Mouse (Mus musculus) liver (tissue): ENCODE measurements at regions not wholly inside any gene's neighbourhood (a gene's known extent, or its start where the extent isn't known, plus 50 kb on each side); places are given as distances from the start of the nearest gene placed in this dataset.

Experiments used
- DNase-seq: peaks from one replicate; pipeline ENCODE4 v3.0.0-alpha.2; 2020; ENCODE audit warnings: mixed read lengths

DNA sequence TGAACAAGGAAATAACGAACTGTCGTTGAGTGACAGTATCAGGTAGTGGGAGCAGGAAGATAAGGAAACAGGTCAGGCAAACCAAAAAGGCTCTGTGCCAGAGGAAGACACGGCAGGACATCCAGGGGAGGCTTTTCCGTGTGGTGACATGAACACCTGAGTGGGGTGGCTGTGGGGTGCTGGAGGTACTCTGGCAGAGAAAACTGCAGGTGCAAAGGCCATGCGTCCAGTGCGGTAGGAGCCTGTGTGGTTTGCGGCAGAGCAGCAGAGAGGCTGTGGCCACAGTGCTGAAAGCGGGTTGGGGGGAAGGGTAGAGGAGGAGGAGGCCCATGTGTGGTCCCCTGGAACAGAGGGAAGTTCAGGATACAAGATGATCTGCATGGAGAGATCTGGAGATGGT lies 153.3 kb downstream of the Chst1 start:
- no peak for DNase-seq

DNA sequence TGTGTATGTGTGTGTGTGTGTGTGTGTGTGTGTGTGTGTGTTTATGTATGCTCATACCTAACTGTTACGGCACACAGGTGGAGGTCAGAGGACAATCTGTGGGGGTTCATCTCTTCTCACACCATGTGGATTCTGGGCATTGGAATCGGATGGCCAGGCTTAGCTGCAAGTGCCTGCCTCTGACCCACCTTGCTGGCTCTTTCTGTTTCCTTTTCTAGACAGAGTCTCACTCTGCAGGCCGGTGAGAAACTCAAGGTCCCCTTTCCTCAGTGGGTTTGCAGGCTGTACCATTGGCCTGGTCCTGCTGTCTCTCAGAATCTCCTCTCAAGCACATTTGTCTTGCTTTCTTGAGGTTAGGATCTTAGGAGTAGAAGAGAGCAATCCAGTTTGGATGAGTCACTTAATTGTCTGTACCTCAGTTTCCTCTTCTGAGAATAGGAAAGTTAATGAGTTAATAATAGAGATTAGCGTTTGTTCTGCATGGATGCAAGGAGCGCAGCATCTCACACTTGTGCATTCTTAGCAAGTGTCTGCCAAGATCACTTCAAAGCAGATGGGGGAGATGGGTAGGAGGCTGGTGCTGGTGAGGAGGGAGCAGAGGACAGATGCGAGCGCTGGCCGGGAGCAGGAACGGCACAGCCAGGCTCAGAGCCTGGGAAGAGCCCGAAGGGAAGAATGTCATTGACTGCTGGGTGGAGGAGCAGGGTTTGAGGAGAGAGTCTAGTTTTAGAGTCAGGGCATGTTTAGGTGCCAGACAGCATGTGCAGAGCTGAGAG lies 155.2 kb downstream of the Chst1 start:
- no peak for DNase-seq

DNA sequence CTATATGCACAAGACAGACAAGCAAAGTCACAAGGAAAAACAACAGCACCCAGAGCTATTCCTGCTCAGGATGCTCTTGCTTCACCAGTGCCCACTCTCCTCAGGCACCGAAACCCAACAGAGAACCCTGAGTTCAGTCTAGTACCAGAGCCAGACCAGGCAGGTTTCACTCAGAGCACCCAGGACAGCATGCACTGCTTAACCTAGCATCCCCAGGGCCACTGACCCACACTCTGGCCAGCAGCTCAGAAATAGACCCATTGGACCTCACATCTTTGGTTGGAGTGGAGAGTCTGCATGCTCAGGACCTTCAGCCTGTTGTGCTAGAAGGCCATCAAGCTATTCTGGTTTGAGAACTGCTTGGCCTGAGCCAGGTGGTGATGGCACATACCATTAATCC lies 157.0 kb downstream of the Chst1 start:
- DNase-seq: no peak

DNA sequence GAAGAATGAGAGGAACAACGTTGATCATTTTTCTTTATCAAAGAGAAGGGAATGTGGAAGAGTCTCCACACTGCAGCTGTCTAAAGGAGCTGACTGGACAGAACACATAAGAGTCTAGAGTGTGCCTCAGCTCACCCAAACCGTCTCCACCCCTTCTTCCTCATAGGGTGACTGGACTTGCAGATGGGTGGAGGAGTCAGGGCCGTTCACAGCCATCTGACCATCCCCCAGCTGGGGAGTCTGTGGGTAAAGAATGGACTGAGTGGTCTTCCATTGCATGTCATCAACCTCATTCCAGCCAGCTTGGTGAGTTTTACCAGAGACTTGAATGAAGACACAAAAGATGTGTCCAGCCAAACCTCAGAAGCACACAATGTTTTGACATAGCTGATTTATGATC lies 156.1 kb upstream of the Syt13 start:
- DNase-seq: no peak

DNA sequence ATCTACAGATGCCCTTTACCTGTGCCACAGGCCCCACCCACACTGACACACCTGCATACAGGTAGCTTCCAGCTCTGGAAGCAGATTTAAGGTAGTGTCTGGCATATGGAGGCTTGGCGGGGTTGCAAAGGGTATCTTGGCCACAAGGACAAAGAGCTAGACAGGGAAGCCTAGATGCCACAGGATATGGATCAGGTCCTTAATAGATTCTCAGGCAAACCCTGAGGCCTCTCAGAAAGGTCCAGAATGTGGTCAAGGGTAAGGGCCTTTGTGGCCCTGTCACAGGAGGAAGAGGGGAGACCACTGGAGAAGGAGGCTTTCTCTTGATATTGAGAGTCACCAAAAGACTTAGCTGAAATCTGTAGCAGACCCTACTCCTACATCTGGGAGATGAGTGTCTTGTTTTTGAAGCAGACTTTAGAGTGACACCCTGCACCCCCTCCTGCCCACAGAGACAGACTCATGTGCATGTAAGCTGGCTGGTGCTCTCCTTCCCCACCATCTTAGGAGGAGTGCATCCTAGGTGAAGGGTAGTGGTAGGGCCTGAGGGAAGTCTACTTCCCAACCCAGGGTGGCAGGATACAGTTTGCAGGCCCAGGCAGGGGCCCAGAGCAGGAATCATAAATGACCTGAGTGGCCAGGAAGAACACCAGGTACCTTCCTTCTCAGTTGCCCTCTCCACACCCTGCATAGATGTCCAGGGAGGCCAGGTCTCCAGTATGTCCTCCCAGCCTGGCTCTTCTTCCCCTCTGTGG lies 150.8 kb upstream of the Syt13 start:
- no peak for DNase-seq

DNA sequence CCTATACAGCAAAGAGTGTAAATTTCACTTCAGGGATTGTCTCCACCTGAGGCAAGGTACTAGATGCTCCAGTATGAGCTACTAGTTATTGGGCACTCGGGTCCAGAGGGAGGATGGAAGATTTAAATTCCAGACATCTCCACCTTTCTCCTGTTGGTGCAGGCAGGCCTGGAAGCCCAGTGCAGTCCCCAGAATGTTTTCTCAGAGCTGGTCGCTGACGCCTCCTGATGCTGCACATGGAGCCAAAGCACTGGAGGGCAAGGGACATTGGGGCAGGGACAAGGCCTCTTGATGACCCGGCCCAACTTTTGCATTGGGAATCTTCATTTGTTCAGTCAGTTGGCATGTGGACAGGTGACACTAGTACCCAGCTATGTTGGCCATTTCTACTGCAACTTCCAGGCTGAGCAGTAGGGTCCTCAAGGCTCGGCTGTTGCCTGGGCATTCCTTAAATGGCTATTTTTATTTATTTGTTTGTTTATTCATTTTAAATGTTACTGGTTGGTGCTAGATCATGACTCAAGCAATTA lies 147.4 kb upstream of the Syt13 start:
- no peak for DNase-seq

DNA sequence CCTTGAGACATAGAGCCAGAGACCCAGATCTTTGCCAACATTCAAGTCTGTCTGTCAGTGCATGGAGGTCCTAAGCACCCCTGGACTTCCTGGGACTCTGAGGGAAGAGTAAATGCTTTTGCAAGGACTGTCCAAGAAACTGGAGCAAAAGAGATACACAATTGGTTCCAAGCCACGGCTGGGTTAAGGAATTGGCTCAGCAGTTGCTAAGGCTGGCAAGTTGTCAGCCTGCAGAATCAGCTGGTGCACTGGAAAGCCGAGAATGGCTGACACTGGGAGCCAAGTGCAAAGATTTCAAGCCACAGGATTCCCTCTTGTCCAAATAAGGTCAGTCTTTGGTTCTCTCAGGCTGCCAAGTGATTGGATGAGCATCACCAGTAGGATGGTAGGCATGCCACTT lies 146.8 kb upstream of the Syt13 start:
- DNase-seq: no peak

DNA sequence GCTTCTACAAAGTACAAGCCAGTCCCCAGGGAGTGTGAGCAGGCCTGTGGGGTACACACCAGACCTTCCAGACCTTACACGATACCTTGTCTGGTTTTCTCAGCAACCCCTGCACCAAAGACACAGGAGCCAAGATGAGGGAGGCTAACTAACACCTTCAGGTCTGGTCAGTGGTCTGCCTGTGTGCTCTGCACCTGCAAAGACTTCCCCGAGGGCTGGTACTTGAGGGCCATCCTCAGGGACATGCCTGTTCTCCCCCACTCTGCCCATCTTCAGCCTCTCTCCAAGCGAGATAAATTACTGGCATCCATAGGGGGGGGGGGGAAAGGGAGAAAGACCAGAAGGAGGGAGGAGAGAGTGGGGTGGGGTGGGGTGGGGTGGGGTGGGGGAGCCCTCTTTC lies 145.8 kb upstream of the Syt13 start:
- DNase-seq: no peak

DNA sequence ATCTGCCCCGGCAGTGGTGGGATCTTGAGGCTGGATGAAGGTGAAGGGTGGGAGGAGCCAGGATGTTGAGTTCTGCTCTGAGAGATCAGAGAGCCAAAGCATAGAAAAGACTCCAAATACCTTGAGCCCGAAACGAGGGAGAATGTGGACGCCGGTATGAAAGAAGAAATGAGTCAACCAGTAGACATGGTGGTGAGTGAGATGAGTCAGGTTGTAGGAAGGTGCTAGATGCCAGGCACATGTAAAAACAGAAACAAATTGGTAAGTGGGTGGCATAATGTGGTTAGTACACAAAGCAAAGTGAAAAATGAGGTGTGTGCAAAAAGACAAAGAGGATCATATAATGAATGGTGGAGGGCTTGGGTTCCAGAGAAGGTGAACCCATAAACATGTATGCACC lies 144.8 kb upstream of the Syt13 start:
- DNase-seq: no peak

DNA sequence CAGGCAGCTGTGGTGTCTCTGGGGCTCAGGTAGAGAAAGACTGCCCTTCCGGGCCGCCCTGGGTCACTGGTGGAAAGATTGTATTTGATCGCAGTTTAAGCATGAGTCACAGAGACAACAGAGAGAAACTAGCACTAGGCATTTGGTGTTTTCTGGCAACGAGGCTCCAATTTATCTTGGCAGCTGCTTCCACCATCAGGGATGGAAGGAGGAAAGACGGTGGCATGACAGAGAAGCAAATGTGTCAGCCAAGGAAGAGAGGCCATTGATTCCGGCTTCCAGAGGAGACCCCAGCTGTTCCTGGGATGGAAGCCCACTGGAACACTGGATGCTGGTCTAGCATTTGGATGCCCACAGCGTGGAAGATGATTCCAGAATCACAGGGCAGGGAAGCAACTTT lies 142.3 kb upstream of the Syt13 start:
- DNase-seq: no peak

DNA sequence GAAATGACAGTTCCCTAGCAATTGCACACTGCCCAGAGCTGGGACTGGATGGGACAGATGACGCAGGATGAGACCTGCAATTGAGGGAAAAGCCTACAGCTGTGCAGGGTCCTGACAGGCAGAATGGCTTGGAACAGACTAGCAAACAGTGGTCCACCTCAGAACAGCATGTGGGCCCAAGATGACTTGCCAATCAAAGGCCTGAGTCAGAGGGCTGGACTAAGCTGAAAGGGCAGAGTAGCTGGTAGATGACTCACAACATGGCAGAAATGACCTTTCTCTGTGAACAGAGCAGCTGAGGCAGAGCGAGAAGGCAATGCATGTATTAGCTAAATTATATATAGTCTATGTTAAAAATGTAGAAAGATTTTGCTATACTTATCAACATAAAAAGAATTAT lies 138.4 kb upstream of the Syt13 start:
- no peak for DNase-seq

DNA sequence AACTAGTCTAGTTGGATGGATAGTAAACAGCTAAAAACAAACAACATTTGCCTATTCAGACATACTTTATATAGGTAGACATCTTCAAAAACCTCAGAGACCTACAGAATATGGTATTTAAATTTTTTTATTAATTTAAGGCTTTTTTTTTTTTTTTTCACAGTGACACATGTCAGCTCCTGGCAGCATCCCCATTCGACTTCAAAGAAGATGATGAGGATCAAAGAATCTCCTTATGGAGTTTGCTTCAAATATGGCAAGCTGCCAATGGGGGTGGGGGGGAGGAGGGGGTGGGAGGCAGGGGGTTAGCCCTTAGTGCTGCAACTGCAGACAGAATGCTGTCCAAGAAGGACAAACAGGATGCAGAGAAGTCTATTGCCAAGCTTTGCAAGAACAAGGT lies 135.8 kb upstream of the Syt13 start:
- DNase-seq: no peak

DNA sequence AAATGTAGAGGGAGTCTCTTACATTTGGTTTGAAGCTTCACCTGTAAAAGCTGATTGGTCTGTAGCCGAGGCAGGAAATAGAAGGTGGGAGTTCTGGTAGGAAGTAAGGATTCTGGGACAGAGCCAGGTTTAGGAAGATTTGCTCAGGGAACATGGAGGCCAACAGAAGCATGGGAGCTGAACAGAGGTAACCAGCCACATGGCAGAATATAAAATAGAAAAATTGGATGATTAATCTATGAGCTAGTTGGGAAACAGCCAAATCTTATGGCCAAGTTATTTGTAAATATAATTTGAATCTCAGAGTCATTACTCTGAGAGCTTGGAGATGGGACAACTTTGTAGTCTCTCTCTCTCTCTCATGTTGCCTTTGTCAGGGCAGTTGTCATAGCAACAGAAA lies 134.9 kb upstream of the Syt13 start:
- DNase-seq: no peak

DNA sequence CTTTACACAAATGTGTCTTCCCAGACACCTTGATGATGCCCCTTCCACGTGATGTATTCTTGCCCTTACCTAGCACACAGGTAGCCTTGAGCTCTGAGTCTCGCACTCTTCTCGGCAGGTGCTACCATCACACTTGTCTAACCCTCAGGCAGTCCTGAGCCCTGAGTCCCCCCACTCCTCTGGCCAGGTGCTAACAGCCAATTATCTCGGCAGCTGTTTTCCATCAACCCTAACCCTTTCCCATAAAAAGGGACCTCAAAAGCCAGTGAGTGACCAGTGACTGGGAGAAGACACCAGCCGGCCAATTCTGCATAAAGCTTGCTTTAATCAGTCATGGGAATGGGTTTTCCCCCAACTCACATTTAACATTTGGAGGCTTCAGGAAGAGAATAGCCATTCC lies 133.4 kb upstream of the Syt13 start:
- no peak for DNase-seq

DNA sequence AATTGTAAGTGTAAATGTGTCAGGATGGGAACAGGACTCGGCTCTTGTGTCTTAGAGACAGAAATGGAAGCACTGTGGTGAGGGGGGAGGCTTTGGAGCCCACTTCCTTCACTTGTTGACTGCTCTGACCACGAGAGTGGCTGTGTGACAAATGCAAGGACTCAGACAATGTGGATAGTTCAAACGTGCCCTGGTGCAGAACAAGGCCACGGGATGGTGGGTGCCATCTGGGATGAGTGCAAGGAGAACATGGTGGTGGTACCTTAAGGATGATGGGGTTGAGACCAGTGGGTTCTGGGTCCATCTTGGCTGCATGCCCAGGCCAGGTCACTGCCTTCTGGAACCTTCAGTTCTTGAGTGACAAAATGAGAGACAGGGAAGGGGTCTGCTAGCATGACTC lies 132.3 kb upstream of the Syt13 start:
- DNase-seq: no peak

DNA sequence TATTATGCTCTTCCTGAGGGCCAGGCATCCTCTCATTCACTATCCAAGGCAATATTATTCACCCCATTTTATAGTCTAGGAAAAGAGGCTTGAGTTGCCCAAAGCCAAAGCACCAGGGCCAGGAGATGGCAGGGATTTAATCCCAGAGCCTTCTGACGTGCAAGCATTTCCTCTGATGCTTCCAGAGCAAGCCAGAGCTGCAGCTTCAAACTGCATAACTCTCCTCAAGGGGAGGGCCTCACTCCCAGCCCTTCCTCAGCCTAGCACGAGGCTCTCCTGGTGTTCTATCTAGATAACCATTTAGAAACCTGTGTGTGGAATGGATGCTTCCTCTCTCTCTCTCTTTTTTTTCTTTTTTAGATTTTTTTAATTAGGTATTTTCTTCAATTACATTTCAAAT lies 130.0 kb upstream of the Syt13 start:
- DNase-seq: no peak

DNA sequence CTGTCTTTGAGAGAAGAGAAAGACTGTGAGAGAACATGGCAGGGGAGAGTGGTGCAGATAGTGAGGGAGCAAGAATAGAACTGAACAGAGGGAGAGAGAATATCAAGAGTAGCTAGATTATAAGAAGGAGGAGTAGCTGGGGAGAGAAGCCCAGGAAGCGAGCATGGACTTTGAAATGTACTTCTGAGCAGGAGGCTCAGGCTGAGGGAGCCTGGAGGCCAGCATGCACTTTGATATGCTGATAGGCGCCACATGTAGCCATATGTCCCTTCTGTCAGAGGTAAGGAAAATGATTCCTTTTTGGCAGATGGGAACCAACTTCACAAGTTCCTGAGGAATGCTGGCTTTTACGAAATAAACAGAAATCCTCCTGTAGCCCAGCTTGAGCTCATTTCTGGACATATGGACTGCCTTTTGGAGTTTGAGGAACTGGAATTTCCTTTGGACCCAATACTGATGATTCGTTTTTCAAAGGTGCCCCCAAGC lies 126.9 kb upstream of the Syt13 start:
- no peak for DNase-seq

DNA sequence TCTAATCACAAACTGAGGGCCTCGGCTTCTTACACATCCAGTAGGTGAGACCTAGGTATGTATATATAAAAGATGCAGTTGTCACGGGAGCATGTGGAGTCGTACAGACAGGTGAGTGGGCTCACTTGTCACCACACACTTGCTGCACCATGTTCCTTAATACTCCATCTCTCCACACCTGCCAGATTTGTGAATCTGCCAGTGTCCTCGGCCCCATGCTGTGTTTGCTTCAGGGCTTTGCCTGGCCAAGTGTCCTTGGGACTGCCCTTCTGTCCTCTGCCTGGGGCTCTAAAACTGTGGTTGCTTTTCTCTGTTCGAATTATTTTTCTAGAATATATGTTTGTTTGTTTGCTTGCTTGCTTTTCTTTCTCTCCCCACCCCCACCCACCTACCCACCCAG lies 126.0 kb upstream of the Syt13 start:
- DNase-seq: no peak

DNA sequence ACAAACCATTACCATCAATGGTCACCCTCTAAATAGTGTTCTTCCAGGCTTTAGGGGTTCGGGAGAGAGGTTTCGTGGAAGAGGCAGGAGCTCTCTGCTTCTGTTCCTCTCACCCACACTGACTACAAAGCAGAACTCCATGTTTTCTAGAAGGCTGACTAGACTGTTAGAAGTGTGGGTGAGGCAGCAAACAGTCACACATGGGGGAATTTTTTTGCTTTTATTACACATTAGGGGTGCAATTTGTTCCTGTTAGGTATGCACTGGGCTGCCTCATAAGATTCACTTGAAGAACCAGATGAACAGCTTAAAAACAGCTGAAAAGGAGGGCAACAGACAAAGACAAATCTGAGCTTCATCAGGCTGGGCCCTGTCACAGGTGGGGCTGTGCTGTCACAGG lies 124.5 kb upstream of the Syt13 start:
- no peak for DNase-seq

DNA sequence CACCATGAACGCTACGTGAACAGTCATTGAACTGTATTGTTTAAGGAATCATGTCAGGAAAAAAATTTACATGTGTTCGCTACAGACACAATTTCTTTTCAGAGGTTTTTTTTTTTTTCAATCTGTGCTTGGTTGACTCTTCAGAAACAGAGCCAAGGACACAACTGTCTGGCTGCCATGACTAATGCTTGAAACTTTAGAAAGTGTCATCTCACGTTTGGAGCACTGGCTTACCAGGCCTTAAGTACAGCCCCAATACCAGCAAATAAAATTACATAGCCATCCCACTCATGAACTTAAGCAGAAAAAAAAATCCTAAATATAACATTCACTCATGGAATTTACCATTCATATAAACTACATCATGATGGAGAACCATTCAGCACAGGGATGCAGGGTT lies 115.1 kb upstream of the Syt13 start:
- no peak for DNase-seq

DNA sequence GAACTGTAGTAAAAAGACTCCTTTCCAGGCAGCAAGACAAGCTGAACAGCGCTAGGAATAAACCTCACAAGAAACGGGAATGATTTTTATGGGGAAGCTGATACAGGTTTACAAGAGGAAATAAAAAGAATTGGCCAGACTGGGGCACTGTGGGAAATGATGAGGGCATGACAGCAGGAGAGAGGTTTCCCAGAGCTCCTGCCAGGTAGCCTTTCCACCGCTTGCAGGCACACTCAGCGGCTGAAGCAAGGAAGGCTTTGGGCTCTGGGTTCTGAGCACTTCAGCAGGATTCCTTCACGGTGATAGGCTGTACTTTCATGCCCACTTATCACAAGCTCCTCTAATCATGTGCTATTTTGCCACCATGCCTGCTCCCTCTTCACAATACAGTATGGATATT lies 114.2 kb upstream of the Syt13 start:
- DNase-seq: no peak

DNA sequence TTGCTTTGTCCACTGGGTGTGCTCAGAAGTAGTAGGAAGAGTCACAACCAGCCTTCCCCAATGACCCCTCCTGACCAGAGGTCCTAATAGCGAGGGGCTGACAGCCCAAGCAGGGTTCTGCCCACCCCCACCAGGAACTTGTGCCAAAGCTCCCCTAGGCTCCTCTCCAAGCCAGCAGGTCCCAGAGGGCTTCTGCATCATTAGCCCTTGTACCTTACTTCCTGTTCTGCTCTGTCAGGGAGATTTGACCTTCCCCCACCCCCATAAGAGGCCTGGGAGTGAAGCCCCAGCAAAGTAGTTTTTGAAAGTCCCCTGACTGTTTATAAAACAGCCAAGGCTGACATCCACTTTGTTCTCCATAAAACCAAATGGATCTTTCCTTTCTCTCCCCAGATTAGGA lies 110.0 kb upstream of the Syt13 start:
- no peak for DNase-seq

DNA sequence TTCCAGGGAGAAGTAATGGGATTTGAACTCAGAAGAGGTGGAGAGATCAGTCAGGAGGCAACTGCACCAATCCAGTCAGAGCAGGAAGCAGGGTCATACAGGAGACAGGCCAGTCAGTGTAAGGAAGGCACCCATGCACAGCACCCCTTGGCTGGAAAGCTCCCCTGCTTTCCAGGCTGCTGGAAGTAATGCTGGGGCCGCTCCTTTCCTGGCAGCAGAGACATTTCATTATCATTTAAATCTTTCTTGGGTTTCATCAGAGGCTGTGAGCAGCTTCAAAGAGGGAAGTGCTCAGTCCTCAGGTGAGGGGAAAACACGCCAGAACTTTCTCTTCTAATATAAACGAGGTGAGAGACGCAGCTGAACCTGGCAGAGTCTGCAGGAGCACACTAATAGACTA lies 109.1 kb upstream of the Syt13 start:
- no peak for DNase-seq

DNA sequence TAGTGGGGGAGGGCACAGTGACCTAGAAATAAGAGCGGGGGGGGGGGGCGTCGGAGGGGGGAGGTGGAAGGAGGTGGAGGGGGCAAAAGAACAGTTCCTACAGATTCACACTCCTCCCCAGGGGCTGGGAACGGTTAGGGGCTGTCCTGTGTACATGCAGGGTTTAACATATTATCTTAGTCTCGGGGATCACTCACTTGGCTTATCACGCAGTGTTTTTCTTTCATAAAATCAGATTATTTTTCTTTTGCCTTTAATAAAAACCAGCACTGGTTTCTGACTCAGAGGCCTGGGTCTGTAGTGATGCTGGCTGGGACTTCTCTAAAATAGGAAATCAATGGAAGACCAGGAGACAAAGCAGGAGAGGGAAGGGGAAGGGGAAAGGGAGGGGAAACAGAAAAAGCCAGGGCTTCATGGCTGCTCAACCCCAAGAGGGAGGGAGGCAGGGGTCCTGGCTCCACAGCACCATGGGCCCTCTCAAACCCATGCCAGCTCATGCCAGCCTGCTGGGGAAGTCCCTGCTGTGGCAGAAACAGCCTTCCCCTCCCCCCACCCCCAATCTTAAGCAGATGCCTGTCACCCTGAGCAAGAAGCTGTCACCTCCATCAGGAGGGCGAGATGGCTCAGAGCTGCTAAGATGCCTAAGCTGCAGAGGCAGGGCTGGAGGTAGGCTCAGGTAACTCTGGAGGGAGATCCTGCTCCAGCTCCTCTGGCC lies 108.3 kb upstream of the Syt13 start:
- DNase-seq: no peak
